Mouse (Mus musculus) kidney, postnatal 25 days (tissue): ENCODE measurements around the gene Olfr52.
"Not testable (repeated sequence)": the region's sequence is repeated elsewhere in the genome, so short reads cannot be mapped to it uniquely, and the experiment has no call there.

ENCODE experiments used
- DNase-seq, 2 experiments: peaks; one replicate each; pipeline ENCODE4 v3.0.0; 2021; ENCODE audit warnings: mixed read lengths in 2 of 2

The Olfr52 gene

DNA sequence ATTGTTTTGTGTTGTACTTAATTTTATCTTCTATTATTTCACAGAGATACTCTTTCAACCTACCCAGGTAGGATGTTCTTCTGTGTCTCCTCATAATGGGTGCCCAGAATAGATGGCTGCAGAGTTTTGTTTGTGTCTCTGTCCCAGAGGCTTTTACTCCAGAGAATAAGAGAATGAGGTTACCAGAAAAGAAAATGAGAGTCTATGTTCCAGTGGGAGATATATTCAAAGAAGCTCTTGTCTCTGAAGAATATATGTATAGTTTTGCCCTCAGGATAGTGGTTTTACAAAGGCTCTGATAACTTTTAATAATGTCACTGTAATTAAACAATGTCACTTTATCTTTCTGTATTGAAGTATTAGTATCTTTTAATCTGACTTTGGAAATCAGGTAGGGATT lies at the start of gene Olfr52:
Olfr52 (minus strand) TSS at position 101 of the 400 bp plus-strand sequence.
- DNase-seq, result no peak

DNA sequence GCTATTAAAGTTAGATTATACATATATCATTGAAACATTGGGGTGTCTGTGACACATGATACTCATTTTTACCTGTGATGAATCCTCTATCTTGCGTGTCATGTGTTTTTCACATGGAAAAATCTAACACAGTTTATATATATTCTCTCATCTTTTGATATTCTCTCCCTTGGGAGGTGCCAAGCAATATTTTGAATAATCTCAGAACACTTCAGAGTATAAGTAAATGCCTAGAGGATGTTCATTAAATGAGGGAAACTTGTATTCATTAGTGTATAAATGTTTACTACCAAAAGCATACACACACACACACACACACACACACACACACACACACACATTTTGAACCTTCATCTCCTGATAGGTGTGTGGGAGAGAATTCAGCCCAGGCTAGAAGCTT lies 45.8 kb upstream of the Olfr52 start, which contains the start of gene Olfr1047:
Olfr1047 (minus strand) TSS at position 101 of the 400 bp plus-strand sequence.
- no peak for DNase-seq

DNA sequence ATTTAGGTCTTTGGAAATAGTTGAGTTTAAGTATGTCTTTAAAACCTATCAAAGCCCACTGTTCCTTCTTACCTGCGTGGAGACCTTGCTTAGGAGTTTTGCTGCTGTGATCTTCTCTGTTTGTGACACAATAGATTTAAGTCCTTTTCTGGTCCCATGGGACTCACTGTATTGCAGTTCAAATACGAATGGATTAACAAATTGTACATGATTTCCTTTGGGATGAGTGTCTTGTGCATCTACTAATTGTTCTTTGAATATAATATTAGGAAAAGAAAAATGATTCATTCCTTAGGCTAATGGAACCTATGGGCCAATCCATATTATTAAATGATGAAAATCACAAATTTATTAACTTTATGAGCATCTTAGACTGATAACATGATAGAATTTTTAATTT lies 33.7 kb upstream of the Olfr52 start, which contains the start of gene Olfr1046:
Olfr1046 (minus strand) TSS at position 101 of the 400 bp plus-strand sequence.
- no peak for DNase-seq

DNA sequence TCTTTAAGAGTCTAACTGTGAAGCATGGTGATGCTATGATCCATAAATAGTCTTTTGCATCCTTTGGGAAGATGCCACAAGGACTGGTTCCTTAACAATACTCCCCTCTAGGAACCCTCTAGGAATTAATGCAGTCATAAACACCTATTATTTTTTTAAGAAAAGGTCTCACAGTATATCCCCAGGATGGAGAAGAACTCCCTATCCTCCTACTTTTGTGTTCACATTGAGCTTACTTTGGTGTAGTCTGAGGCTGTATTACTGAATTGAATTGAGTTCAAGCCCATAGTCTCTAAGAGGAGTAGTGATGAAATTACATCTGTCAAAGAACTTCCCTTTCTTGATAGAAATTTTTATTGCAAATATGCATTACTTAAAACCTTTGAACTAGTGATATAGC lies 17.4 kb upstream of the Olfr52 start, which contains the start of gene Olfr1045:
Olfr1045 (minus strand) TSS at position 101 of the 400 bp plus-strand sequence.
- no peak for DNase-seq

DNA sequence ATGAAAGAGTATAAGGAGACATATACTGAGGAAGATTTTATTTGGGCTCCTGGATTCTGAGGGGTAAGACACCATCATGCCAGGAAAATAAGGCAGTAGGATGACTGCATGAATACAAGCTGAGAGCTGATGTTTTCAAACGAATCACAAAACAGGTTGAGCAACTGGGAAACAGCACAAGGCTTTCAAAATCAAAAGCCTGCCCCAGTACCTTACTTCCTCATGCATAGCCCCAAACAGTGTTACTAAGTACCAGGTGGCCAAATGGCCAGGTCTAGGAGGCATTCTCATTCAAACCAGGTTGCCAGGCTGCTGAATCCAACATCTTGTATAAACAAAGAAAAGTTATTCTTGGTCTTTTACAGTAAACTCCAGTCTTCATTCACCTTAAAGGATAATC lies 10.4 kb upstream of the Olfr52 start:
- no peak for DNase-seq

DNA sequence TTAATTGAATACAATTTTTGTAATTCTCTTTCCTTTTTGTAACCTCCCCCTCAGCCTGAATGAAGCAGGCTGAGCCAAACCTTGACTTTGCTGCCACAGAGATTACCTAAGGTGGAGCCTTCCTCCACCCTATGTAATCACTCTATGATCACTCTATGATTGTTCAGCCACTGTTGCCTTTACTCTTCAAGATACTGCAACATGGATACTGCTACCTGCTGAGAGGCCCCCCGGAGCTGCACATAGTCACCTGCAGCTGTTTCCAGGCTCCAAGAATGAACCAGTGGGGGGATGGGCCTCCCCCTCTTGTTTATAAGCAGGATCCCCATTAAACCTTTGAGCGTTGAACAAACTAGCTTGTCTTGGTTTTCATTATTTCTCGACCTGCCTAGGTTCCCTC lies 5.5 kb downstream of the Olfr52 start:
- DNase-seq, result no peak

DNA sequence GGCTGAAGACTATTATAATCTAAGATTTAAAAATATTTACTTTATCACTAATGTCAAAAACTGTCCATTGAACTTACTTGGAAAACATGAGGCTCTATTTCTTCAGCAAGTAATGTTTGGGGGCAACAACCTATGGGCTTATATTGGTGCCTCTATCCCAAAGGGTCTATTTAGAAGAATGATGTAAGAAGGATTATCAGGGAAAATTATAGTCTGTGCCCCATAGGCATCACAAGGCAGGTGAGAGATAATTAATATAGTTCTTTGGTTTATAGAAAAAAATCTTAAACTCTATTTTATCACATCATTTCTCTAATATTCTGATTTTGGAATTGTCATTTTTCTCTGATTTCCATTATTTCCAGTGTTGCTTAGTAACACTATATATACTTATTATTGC lies 7.8 kb downstream of the Olfr52 start, which contains the start of gene Olfr1044:
Olfr1044 (minus strand) TSS at position 101 of the 400 bp plus-strand sequence.
- no peak for DNase-seq

DNA sequence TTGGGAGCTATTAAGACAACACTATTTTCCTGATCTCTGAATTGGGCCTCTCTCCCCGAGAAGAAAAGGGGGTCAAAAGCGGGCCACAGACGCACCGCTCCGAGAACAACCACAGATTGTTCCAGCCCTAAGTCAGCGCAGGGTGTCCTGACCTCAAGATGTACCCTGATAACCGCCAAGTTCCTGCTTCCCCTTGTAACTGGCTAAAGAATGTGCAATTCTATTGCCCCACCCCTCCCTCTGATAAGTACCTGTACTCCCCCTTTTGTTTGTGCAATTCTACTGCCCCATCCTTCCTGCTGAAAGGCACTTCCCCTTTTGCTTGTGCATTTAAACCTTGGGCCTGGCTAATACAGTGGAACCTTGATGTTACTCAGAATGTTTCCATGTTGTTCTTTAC lies 10.1 kb downstream of the Olfr52 start:
- DNase-seq, result not testable (repeated sequence)

DNA sequence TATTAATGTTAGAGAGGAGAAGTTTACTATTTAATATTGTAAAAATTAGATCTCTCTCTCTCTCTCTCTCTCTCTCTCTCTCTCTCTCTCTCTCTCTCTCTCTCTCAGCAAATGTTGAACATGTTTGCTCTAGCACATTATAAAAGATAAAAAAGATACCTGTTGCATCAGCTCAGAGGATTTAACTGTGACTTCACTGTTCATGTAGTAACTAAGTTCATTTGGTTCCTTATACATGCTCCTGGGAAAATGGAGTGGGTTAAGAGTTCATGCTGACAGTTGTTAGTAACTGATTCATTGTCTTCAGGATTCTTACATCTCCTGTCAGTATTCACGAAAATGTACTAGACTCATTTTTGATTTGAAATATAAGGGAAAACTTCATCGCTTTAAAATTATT lies 18.1 kb downstream of the Olfr52 start, which contains the start of gene Olfr1043:
Olfr1043 (minus strand) TSS at position 101 of the 400 bp plus-strand sequence.
- DNase-seq, result no peak

DNA sequence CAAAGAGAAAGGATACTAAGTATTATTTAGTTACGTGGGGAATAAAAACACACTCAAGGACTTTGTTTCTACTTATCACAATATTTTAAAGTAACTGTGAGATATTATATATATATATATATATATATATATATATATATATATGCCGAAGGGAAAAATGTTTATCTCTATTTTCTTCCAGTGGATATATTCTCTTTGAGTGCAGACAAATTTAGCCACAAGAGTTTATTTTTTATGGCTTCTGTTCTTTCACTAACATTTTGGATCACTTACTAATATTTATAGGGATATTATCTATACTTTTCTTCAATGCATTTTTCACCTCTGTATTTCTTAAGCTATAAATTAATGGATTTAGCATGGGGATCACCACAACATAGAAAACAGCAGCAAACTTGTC lies 23.7 kb downstream of the Olfr52 start, which contains the start of gene Olfr1042:
Olfr1042 (minus strand) TSS at position 101 of the 400 bp plus-strand sequence.
- no peak for DNase-seq

DNA sequence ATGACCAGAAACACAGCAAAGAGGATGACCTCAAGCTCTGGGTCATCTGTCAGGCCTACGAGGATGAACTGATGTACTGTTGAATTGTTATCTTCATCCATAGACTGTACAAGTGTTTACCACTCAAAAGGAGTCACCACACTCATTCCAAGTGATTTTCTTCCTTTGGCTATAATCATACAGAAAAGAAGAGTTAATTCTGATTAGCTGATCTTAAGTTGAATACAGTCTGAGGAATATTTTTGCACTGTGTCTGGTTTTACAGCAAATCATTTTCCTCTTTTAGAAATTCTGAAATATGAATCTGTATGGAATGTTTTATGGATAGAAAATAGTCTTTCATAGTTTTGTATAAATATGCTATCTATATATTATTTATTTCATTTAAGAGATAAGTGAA lies 38.9 kb downstream of the Olfr52 start, which contains the start of gene Olfr1040:
Olfr1040 (minus strand) TSS at position 101 of the 400 bp plus-strand sequence.
- DNase-seq, result no peak

DNA sequence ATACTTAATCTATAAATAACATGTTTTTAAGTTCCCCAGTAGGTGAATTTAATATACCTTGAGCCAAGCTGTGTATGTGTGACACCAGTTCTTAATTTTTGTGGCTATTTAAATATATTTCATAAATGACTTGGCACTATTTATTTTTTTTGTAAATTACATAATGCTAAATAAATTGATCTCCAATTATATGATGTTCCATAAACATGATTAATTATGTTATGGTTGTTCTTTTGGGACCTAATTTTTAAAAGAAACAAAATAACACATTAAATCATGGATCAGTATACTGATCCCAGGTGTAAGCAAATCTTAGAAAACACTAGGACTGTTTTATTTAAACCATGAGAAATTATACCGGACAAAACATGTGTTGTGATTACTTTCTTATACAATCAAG lies 49.7 kb downstream of the Olfr52 start, which contains the start of gene Olfr1039:
Olfr1039 (minus strand) TSS at position 101 of the 400 bp plus-strand sequence.
- DNase-seq, result no peak
